Mouse (Mus musculus) midbrain, embryonic 15.5 days (tissue): Measurements from ENCODE around the gene Rcn3. TPM values are rescaled to one million over a fixed set of nuclear protein-coding genes. Genes with fewer than 3 reads are reported as not detected.

Experiments used
- ATAC-seq: fragments of 200-750 bp; cut with Nextera tagmentation; replicated peaks from 2 replicates; pipeline ENCODE4 v1.8.0; 2017; ENCODE audit warnings: moderate TSS enrichment
- H3K27ac ChIP-seq: fragments of 300-500 bp; sonication (generic); 2 replicates; pipeline ENCODE4 v1.5.1; 2015; ENCODE audit warnings: mild to moderate bottlenecking, inconsistent platforms
- H3K27me3 ChIP-seq: fragments of 300-500 bp; sonication (generic); replicated peaks from 2 replicates; pipeline ENCODE4 v1.6.1; 2015; ENCODE audit warnings: inconsistent platforms
- H3K36me3 ChIP-seq: fragments of 300-500 bp; sonication (generic); replicated peaks from 2 replicates; pipeline ENCODE4 v1.6.1; 2015; ENCODE audit warnings: inconsistent platforms
- H3K4me1 ChIP-seq: fragments of 300-500 bp; sonication (generic); 2 replicates; pipeline ENCODE4 v1.6.1; 2015; ENCODE audit warnings: inconsistent platforms
- H3K4me2 ChIP-seq: fragments of 300-500 bp; sonication (generic); 2 replicates; pipeline ENCODE4 v1.6.1; 2015; ENCODE audit warnings: inconsistent platforms, mild to moderate bottlenecking, moderate library complexity
- H3K4me3 ChIP-seq: fragments of 300-500 bp; sonication (generic); 2 replicates; pipeline ENCODE4 v1.5.1; 2015; ENCODE audit warnings: mild to moderate bottlenecking, inconsistent platforms
- H3K9ac ChIP-seq: fragments of 300-500 bp; sonication (generic); 2 replicates; pipeline ENCODE4 v1.6.1; 2015; ENCODE audit warnings: mild to moderate bottlenecking, inconsistent platforms
- H3K9me3 ChIP-seq: fragments of 300-500 bp; sonication (generic); 2 replicates; pipeline ENCODE4 v1.6.1; 2016; ENCODE audit warnings: inconsistent platforms
- WGBS: fragments of 180-500 bp; shearing (Covaris S2); methylation state at CpG from one replicate; pipeline ENCODE4 v1.1.7; 2015; ENCODE audit warnings: mixed read lengths; 5-methylcytosine and 5-hydroxymethylcytosine counted together
- polyA plus RNA-seq: library from polyadenylated mRNA; unstranded; fragments of >200 nt; fragmentation: Nextera tagmentation; extraction: Ambion mirVana; gene quantifications from 2 replicates; pipeline ENCODE4 v1.2.1, GENCODE M21; 2015

Gene Rcn3
- 55.4 and 62.2 TPM in 2 replicates for polyA plus RNA-seq

DNA sequence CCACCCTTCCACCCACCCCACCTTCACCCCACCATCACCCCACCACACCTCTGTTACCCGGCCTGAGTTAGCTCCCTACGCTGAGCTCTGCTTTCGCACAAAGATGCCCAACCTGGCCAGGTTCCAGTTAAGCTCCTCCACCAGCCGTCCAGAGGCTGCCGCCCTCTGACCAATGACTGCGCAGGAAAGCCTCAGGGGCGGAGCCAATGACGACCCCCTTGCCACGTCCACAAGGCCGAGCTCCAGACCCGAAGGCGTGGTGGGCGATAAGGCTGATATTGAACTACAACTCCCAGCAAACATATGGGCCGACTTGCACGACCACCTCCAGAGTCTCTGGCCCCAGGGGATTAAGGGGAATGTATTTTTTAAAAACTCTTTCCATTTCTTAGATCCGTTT is at the start of gene Rcn3:
TSS of gene Rcn3 (minus strand) at position 174 of the 400 bp plus-strand sequence.
- H3K27ac ChIP-seq = no peak within 1 kb of the TSS
- no peaks in the 10 kb centered on the region for H3K27me3 ChIP-seq
- H3K4me2 ChIP-seq = peak within 1 kb of the TSS; percentile 56
- peak within 1 kb of the TSS; percentile 36 for H3K4me3 ChIP-seq
- ATAC-seq = peak; percentile 96
- under 1% methylated on average over 16 of the region's 16 CpGs for WGBS
- peak within 1 kb of the TSS; percentile 22; the same call in 1 of the 2 replicates for H3K9ac ChIP-seq
- H3K4me1 ChIP-seq = peaks cover 8% of the 10 kb centered on the region
- no peaks in the 10 kb centered on the region for H3K36me3 ChIP-seq
- H3K9me3 ChIP-seq = no peaks in the 10 kb centered on the region

GRCm38 (mm10) chr7:45141319-45141718 is 49.3 kb upstream of the Rcn3 start:
- Histone ChIP-seq H3K4me1 (peaks cover 2% of the 10 kb centered on the region; the same call in 1 of the 2 replicates), H3K27ac (no peak overlapping the region), H3K36me3 (no peaks in the 10 kb centered on the region), H3K9me3 (no peaks in the 10 kb centered on the region), H3K4me2 (no peak overlapping the region), H3K4me3 (no peak overlapping the region), H3K9ac (no peak overlapping the region), H3K27me3 (no peaks in the 10 kb centered on the region)
- WGBS = 91% methylated on average over 3 of the region's 3 CpGs
- no peak for ATAC-seq

- H3K4me3 ChIP-seq = no peak overlapping the region
- WGBS = 81% methylated on average over 8 of the region's 8 CpGs
- ATAC-seq = no peak
- no peaks in the 10 kb centered on the region for H3K36me3 ChIP-seq
- H3K9me3 ChIP-seq = no peaks in the 10 kb centered on the region
- no peak overlapping the region for H3K9ac ChIP-seq
- H3K27ac ChIP-seq = no peak overlapping the region
- H3K4me2 ChIP-seq = no peak overlapping the region
- H3K4me1 ChIP-seq = peaks cover 8% of the 10 kb centered on the region; the same call in 1 of the 2 replicates
- no peaks in the 10 kb centered on the region for H3K27me3 ChIP-seq
Measured at GRCm38 (mm10) chr7:45139904-45140723, 48.1 kb upstream of the Rcn3 start.

DNA sequence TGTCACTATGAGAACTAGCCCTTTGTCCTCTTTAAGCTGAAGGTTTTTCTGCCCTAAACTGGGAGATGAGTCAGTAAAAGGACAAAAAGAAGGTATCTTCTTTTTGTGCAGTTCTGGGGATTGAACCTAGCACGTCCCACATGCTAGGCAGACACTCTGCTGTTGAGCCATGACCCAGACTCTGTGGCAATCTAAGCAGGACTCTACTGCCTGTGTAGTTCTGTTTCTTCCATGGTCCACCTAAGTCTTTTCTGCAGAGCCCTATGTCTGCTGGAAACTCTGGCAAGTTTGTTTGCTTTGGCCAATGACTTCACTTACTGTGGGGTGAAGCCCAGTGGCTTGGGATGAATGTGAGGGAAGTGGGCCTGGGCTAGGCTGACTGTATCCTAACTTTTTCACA is 46.4 kb upstream of the Rcn3 start:
- no peaks in the 10 kb centered on the region for H3K27me3 ChIP-seq

GRCm38 (mm10) chr7:45137171-45138006 is 45.4 kb upstream of the Rcn3 start:
- Histone ChIP-seq H3K27ac (no peak overlapping the region), H3K4me3 (no peak overlapping the region), H3K4me1 (peaks cover 8% of the 10 kb centered on the region; the same call in 1 of the 2 replicates), H3K27me3 (no peaks in the 10 kb centered on the region), H3K36me3 (no peaks in the 10 kb centered on the region), H3K9me3 (no peaks in the 10 kb centered on the region), H3K9ac (no peak overlapping the region), H3K4me2 (no peak overlapping the region)
- WGBS = 83% methylated on average over 12 of the region's 12 CpGs
- no peak for ATAC-seq

More for the DNA sequence above, 46.4 kb upstream of the Rcn3 start:
- H3K36me3 ChIP-seq = no peaks in the 10 kb centered on the region
- no peak overlapping the region for H3K4me2 ChIP-seq
- no peaks in the 10 kb centered on the region for H3K9me3 ChIP-seq
- H3K4me1 ChIP-seq = peaks cover 8% of the 10 kb centered on the region; the same call in 1 of the 2 replicates
- 84% methylated on average over 1 of the region's 1 CpGs for WGBS
- H3K9ac ChIP-seq = no peak overlapping the region
- no peak overlapping the region for H3K4me3 ChIP-seq
- no peak overlapping the region for H3K27ac ChIP-seq
- ATAC-seq = no peak

DNA sequence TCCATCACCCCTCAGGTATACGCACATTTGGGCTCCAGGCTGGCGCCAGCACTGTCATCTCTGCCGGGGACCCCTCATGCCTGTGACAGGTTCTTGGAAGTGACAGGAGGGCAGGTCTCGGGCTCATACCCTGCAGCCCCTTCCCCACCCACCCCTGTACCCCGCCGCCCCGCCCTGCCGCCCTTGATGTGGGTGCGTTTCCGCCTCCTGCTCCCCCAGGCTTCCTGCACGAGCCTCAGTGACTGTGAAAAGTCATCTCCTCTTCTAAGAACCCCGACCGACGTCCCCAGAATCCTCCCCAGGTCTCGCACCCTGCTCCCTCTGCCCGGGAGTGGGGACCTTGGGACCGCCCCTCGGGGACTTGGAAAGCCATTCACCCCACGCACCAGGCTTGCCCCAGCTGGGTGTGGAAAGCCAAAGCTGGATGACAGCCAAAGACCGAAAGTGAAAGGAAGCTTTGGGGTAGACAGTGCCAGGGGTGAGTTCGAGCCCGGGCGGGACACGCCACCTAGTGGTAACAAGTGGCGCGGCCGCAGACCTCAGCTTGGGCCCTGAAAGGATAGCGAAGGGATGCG is 44.1 kb upstream of the Rcn3 start, which contains the start of the genes Gm45713 and Flt3l:
TSS of gene Gm45713 (minus strand) at position 239 of the 575 bp plus-strand sequence.
TSS of gene Flt3l (minus strand) at position 440 of the 575 bp plus-strand sequence.
- Histone ChIP-seq H3K9me3 (no peaks in the 10 kb centered on the region), H3K27me3 (no peaks in the 10 kb centered on the region), H3K27ac (no peak within 1 kb of the TSS), H3K36me3 (no peaks in the 10 kb centered on the region), H3K9ac (peak within 1 kb of the TSS; percentile 41; the same call in 1 of the 2 replicates), H3K4me3 (peak within 1 kb of the TSS; percentile 38), H3K4me2 (peak within 1 kb of the TSS; percentile 61), H3K4me1 (peaks cover 8% of the 10 kb centered on the region; the same call in 1 of the 2 replicates)
- WGBS = 4% methylated on average over 29 of the region's 29 CpGs
- ATAC-seq = peak; percentile 79

GRCm38 (mm10) chr7:45135370-45135769 is 43.3 kb upstream of the Rcn3 start:
- H3K27me3 ChIP-seq = no peaks in the 10 kb centered on the region
- H3K4me3 ChIP-seq = no peak overlapping the region
- no peaks in the 10 kb centered on the region for H3K9me3 ChIP-seq
- peaks cover 8% of the 10 kb centered on the region; the same call in 1 of the 2 replicates for H3K4me1 ChIP-seq
- H3K36me3 ChIP-seq = no peaks in the 10 kb centered on the region
- no peak overlapping the region for H3K9ac ChIP-seq
- ATAC-seq = no peak
- H3K4me2 ChIP-seq = no peak overlapping the region
- WGBS = 85% methylated on average over 3 of the region's 3 CpGs
- H3K27ac ChIP-seq = no peak overlapping the region

- H3K4me2 ChIP-seq = no peak overlapping the region
- no peak for ATAC-seq
- H3K27ac ChIP-seq = no peak overlapping the region
- H3K4me3 ChIP-seq = no peak overlapping the region
- H3K27me3 ChIP-seq = no peaks in the 10 kb centered on the region
- WGBS = 8% methylated on average over 12 of the region's 12 CpGs
- no peak overlapping the region for H3K9ac ChIP-seq
- H3K36me3 ChIP-seq = no peaks in the 10 kb centered on the region
- H3K9me3 ChIP-seq = no peaks in the 10 kb centered on the region
- H3K4me1 ChIP-seq = peaks cover 10% of the 10 kb centered on the region; the same call in 1 of the 2 replicates
Measured at GRCm38 (mm10) chr7:45134544-45135026, 42.6 kb upstream of the Rcn3 start.

DNA sequence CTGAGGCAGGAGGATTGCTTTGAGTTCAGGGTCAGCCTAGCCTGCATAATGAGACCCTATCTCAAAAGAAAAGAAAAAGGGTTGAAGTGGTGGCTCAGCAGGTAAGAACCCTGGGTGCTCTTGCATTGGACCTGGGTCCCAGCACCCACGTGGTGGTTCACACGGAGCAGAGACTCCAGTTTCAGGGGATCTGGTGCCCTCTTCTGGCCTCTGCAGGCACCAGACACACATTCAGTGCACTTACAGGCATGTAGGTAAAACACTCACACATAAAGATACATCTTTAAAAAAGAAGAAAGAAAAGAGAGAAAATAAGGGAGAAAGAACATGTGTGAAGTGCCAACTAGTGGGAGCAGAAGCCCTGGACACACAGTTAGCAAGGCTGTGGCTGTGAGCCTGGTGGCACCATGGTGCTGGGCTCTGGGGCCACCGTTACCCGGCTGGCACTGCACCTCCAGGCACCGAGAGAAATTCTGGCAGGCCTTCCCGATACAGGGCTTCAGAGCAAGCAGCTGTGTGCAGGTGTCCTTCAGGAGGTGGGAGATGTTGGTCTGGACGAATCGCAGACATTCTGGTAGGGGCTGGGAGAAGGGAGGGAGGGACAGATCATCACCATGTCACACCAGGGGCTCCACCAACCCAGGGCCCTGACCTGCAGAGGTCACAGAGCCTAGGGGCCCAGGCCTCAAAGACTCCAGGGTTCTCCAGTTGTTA is 41.6 kb upstream of the Rcn3 start:
- ATAC-seq = no peak
- no peak overlapping the region for H3K9ac ChIP-seq
- no peaks in the 10 kb centered on the region for H3K9me3 ChIP-seq
- no peak overlapping the region for H3K27ac ChIP-seq
- H3K27me3 ChIP-seq = no peaks in the 10 kb centered on the region
- 75% methylated on average over 8 of the region's 8 CpGs for WGBS
- H3K4me2 ChIP-seq = no peak overlapping the region
- peaks cover 16% of the 10 kb centered on the region; the same call in 1 of the 2 replicates for H3K4me1 ChIP-seq
- H3K36me3 ChIP-seq = no peaks in the 10 kb centered on the region
- H3K4me3 ChIP-seq = no peak overlapping the region

DNA sequence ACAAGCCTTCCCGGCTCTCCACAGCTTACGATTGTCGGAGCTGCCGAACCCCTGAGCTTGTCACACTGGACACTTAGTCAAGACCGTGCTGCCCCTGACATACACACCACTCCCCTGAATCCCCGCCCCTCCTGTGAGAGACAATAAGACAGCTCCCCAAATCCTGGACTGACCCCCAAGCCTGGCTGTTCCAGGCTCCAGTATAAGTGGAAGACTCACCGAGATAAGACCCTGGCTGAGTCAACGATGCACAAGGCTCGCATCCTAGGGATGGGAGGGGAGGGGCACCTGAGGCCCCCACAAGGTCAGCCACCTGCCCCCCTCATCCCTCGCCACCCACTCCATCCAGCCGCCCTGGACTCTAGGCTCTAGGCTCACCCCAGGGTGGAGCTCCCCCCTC is 39.8 kb upstream of the Rcn3 start:
- no peak overlapping the region for H3K4me2 ChIP-seq
- 79% methylated on average over 11 of the region's 11 CpGs for WGBS
- no peaks in the 10 kb centered on the region for H3K27me3 ChIP-seq
- H3K9me3 ChIP-seq = no peaks in the 10 kb centered on the region
- ATAC-seq = no peak
- no peak overlapping the region for H3K4me3 ChIP-seq
- peaks cover 25% of the 10 kb centered on the region for H3K4me1 ChIP-seq
- H3K27ac ChIP-seq = no peak overlapping the region
- H3K36me3 ChIP-seq = peaks cover 5% of the 10 kb centered on the region; the same call in 1 of the 2 replicates
- H3K9ac ChIP-seq = no peak overlapping the region

- no peak overlapping the region for H3K9ac ChIP-seq
- ATAC-seq = no peak
- H3K27me3 ChIP-seq = no peaks in the 10 kb centered on the region
- WGBS = 55% methylated on average over 15 of the region's 15 CpGs
- peak overlapping the region; percentile 64 for H3K4me2 ChIP-seq
- peak overlapping the region; percentile 66 for H3K4me3 ChIP-seq
- H3K27ac ChIP-seq = peak overlapping the region; percentile 93; the same call in 1 of the 2 replicates
- peaks cover 23% of the 10 kb centered on the region for H3K36me3 ChIP-seq
- H3K4me1 ChIP-seq = peaks cover 35% of the 10 kb centered on the region
- no peaks in the 10 kb centered on the region for H3K9me3 ChIP-seq
Measured at GRCm38 (mm10) chr7:45129776-45130512, 37.9 kb upstream of the Rcn3 start.
